Mouse (Mus musculus) erythroblast, embryonic 14.5 days (primary cell): ENCODE results near the gene Kcnj9.

Experiments
- GATA1 ChIP-seq: IDR thresholded peaks from 2 replicates; pipeline ENCODE4 v1.6.1; 2012; ENCODE audit warnings: low read length, inconsistent platforms, mixed read lengths
- TAL1 ChIP-seq: IDR thresholded peaks from 3 replicates; pipeline ENCODE4 v1.6.1; 2012; ENCODE audit warnings: low read length, inconsistent platforms, mixed read lengths

DNA sequence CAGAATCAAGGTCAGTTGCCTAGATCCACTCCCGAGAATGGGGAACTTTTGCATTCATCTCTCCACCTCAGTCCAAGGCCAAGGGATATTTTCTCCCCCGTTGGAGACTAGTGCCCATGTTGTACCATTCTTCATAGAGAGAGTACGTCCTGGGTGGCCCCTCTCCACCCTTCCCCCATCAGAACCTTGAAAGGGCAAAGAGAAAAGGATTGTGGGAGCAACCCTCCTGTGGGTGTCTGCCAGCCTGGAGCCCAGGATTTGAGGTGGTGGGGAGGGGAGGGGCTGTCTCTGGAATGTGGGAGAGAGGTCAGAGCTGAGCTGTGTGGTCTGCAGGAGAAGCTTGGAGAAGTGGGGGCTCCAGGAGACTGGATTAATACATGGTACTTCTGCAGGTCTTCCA is 14.8 kb upstream of the Kcnj9 start:
- TF ChIP-seq TAL1 (no peak), GATA1 (no peak)
